Mouse (Mus musculus) adrenal gland, postnatal 14 days (tissue): ENCODE results near the gene Hdac9. TPM values are rescaled to one million over a fixed set of nuclear protein-coding genes. Genes with fewer than 3 reads are reported as not detected.

Experiments used
- DNase-seq: peaks from one replicate; pipeline ENCODE4 v3.0.0; 2021; ENCODE audit warnings: mixed read lengths
- total RNA-seq: library from RNA; stranded (reverse); gene quantifications from 2 replicates; pipeline ENCODE4 v1.2.3, GENCODE M21; 2021

The Hdac9 gene
- total RNA-seq, 1 experiment from 2014 or later = 1.6 TPM

DNA sequence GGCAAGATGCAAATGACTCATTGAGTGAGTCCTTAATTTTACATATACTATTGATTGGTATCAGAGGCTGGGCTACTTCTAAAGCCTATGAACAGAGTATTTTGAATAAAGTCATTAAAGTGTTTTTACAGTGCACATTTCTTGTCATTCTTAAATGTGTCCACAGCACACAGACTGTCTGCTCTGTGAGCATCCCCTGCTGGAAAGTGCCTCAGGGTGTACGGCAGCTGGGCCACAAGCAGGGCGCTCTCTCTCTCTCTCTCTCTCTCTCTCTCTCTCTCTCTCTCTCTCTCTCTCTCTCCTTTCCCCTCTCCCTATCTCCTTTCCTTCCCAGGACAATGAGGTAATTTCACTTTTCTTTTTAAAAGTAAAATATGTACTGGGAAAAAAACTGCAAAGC is 569.4 kb downstream of the Hdac9 start:
- no peak for DNase-seq

DNA sequence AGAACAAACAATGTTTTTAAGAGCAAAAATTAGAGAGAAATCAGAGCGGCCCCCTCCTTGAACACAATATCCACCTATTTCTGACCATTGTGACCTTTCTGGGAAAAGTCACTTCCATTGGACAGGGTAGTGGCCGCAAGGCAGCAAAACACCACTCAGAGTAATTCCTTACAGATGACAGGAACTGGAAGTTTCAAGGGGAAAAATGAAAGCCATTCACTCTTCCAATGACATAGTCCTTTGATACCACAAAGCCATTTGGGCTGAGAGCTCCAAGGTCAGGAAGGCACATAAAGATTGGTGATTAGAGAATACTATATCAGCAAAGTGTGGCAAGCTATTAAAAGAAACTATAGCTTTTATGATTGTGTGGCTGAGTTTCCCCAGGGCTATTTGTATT is 574.1 kb downstream of the Hdac9 start:
- no peak for DNase-seq

DNA sequence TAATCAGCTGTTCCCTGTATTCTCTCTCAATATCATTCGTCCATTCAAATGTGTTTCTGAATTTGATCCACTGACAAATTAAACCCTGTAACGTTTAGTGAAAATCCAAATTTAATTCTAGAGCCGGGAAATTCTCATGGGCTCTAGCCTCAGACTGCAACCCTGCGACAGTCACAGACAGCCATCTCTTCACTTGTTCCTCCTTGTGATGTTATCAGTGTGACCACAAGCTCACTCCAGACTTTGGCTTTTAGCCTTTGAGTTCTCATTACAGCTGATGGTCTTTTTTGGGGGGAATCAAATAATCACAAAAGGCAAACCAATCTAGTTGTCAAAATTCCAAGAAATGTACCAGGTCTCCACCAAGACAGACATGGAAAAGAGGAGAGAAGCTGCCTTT is 578.0 kb downstream of the Hdac9 start:
- no peak for DNase-seq

DNA sequence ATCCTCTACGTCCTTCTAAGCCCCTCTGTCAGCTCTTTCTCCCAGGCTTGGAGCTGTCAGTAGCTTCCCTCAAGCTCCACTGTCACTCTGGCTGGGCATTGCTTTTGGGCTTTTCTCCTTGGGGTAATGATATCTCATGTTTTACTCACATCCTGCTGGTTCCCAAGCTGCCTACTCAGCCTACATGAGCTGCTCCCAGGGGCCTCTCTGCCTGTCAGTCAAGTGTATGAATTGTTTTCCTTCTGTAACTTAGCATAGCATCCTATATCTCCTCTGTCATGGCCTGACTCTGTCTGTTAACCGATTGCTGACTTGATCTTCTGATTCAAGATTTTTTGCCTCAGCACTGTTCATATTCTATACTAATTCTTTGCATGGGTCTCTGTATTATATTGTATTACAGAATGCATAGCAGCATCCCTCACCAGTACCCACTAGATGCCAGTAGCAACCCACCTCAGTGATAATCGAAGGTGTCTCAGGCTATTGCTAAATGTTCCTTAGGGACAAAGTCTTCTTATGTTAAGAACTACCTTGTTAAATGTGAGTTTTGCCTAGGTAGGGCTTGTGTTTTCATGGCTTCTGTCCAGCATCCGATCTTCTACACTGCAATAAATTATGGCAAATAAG is 582.3 kb downstream of the Hdac9 start:
- DNase-seq = no peak

DNA sequence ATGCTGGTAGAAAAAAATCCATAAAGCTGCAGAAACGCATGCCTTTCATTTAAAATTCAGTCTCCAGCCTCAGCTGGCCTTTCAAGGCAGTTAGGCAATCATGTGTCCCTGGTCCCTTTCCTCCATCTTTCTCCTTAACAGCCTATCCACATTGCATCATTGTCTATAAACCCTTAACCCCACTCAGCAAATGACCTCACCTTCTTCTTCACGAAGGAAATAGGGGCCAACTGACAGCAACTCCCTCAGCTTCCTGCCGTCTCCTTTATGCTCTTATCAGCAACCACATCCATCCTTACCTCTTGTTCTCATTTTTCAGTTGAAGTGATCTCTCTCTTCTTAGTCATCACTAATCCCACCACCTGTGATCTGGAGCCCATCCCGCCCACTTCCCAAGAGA is 584.0 kb downstream of the Hdac9 start:
- no peak for DNase-seq

DNA sequence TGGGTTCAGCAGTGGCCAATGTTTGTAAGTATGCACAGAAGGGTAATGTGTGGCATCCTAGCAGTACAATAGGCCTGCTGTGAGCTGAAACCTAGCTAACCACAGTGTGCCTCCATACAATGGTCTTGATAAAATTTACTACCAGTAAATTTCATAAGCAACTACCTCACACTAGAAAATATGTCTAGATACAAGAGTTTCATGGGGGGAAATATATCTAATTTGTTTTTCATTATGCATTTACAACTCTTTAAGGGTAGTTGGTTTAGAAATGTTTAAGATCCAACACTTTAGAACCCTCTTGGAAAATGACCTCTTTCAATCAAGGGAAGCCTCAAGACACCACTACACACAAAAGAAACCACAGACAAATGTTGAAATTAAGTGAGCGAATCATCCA is 589.8 kb downstream of the Hdac9 start:
- DNase-seq = no peak

DNA sequence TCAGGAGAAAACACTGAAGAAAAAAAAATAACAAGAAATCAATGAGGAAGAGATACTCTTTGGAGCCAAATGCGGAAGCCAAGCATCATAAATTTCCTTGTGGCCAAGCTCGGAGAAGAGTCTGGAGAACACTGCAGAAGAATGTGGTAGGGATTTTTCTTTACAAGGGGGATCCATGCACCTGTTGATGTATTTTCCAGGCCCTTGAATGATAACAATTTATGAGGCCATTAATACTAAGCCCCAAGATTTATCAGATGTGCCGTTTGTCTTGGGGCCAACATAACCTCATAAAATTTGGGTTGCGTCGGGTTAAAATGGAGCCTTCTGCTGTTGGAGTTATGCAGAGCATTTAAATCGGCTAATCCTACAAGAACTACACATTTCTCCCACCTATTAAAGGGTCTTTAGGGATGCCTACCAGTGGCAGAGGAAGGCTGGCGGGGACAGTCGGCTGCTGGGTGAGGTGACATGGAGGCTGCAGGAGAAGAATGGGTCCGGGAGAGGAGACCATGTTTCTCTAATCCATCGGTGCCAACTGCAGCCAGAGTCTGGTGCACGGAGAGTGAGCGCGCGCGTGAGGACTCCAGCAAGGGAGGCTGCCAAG is 604.7 kb downstream of the Hdac9 start:
- no peak for DNase-seq

DNA sequence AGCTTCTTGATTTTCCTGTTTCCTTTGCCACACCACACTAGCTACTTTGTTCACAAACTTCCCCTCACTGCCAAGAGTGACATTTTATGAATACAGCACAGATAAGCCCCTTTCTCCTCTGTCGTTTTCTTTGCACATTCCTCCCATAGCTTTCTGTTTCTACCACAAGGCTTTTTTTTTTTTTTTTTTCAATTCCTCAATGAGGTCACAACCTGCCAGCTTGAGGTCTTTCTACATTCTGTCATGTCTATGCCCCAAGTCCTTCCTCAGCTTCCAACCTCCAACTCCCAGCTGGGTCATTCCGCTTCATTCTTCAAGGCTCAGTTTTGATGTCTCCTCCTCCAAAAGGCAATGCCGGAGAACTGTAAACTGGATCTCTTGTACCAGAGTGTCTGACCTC is 611.4 kb downstream of the Hdac9 start:
- DNase-seq = no peak

DNA sequence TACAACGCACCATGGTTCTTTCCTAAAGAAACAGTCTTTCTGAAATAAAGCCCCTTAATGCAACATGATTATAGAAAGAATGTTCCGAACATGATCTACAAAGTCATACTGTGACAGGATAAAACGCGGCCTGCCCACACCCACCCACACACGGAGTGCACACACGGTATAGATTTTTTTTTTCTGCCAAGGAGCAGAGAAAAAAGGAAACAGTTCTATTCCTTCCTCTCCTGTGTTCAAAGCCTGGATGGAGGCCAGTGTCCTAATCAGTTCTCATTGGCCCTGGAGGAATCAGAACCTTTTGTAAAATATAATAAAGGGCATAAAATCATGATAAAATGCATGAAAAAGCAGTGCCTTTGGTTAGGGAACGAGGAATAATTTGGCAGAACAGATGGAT is 624.5 kb downstream of the Hdac9 start:
- no peak for DNase-seq

DNA sequence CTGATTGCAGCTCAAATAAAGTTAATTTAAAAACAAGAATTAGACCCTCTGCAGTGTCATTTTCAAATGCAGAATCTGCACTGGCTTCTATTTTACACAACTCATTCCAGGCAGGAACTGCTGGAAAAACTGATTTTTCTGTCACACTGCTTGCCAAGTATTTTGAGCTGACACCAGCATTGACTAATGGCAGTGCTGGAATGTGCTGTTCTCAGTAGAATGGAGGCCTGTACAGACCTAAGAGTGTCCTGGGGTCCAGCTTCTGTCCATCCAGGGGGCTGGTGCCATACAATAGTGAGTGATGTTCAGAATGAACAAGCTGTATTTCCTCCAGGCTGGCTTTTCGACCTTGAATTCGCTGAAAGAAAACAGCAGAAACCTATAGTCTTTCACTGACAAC is 629.7 kb downstream of the Hdac9 start:
- DNase-seq = no peak

DNA sequence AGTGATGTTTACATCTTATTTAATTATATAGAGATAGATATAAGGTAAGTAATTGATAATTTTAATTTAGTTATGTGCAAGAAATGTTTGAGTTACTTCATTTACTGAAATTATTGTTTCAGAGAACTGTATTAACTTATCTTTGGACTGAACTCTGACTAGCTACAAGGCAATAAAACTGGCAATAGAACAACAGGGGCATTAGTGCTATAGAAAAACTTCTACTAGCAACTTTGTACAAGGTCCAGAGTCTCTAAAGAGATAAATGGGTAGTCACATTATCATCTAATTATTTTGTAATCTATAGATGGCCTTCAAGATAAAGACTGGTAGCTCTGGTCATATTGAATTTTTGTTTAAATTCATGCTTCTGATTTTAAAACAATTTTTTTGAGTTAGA is 632.0 kb downstream of the Hdac9 start:
- no peak for DNase-seq

DNA sequence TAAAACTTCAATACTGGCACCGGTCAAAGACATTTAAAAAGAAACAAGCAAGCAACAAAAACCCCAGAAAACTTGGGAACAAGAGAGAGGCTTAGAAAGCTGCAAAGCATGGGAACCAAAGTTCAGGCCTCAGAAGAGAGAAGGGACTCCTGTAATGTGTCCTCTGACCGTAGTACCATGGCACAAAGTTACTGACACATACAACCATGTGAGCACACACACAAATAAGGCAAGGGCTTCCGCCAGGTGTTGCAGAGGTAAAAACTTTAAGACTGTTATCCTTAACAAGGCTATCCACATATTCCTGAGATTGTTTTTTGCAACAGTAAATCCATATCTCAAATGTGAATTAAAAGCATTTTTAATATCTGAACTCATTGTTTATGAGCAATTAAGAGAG is 632.5 kb downstream of the Hdac9 start:
- no peak for DNase-seq

DNA sequence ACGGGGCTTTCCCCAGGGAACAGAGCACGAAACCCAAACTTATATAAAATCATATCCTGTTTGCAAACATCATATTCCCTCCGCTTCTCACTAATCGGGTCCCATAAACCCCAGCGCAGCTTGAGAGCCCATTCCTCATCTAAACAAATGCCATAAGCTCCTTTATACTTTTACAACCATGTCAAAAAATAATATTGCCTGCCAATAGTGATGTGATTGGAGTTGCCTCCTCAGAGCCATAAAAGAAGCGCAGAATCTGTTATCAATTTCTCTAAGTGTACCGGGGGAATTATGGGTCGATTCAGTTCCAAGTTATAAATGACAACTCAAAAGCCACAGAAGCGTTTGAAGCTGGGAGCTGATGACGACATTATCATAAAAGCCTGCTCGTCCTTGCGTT is 638.1 kb downstream of the Hdac9 start:
- no peak for DNase-seq

DNA sequence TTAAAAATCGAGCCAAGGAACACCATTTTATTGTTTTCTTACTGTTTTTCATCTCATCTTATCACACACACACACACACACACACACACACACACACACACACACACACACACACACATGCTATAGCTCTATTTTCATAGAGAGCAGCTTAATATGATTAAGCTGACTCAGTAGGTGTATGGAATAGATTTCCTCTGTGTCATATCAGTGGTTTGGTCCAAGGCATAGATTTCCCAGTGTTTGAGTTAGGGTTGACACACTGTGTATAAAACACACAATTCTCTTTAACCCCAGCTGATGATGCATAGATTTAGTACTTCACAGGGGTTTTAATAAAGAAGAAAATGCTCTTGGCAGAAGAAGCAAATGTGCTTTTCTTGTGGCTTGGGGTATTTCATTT is 643.1 kb downstream of the Hdac9 start:
- DNase-seq = no peak

DNA sequence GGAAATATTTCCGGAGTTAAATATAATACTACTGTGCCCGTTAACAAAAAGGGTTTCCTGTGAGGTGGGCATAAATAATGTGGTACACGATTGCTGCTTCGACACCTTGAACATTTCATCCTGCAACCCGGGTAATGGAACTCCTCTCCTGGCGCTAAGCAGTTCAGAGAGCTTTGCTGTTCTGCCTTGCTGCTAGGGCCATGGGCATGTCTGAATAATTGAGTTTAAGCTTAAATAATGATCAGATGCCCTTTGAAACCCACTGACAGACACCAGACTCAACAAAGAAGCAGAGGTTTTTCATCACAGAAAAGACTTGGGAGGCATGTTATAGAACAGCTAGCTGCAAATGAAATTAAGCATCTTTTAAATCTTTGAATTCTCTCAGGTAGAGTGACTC is 646.8 kb downstream of the Hdac9 start:
- DNase-seq = no peak

DNA sequence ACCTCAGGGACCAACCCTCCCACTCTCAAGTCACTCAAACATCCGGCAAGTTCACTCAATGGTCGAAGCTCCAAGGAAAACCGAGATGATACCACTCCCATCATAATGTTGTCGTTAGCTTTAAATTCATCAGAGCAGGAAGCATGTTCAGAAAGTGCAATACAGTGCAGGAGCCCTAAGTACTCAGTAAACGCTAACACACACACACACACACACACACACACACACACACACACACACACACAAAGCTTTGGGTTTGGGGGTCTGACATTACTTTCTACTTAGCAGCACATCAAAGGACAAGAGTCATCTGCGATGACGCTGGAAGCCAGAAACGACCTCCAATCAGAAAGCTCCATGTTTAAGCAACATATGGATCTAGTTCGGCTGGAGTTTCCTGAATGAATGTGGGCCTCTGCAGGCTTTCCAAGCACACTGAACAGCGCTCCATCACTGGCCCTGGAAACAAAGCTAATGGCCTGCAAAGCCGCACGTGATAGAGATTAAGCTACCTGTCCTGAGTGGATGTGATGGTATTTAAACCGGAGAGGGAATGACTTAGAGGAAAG is 647.3 kb downstream of the Hdac9 start:
- DNase-seq = no peak

DNA sequence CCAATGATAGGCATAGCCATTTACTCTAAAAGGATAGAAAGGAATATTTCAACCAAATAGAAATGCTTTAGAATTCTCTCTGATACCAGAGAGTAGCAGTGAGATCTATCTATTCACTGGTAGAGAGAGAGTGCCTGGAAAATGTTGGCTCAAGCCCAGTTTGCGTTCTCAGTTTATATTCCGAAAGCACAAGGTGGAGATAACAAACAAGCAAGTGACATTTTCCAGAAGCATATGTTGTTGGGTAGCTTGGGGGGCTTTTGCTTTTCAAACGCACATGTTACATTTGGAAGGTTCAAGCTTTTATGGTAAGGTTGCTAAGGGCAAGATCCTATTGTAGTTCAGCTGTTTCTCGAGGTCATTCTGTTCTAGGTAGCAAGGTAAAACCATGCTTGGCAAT is 657.2 kb downstream of the Hdac9 start:
- no peak for DNase-seq

DNA sequence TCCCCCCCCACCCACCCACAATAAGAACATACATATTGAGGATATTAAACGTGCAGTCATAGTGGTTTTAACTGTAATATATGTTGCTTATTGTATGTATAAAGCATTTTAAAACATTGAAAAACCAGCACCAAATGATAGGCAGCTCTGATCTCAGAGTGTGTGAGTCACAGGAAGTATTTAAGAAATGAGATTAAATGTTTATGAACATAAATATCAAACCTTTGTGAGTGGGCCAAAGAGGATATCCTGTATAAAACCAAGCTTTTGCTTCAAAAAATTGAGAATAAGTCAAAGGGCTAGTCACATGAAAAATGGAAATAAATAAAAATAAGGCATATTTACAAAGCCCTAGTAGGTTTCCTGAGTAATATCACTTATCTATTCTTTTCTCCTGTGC is 667.7 kb downstream of the Hdac9 start:
- DNase-seq = no peak

DNA sequence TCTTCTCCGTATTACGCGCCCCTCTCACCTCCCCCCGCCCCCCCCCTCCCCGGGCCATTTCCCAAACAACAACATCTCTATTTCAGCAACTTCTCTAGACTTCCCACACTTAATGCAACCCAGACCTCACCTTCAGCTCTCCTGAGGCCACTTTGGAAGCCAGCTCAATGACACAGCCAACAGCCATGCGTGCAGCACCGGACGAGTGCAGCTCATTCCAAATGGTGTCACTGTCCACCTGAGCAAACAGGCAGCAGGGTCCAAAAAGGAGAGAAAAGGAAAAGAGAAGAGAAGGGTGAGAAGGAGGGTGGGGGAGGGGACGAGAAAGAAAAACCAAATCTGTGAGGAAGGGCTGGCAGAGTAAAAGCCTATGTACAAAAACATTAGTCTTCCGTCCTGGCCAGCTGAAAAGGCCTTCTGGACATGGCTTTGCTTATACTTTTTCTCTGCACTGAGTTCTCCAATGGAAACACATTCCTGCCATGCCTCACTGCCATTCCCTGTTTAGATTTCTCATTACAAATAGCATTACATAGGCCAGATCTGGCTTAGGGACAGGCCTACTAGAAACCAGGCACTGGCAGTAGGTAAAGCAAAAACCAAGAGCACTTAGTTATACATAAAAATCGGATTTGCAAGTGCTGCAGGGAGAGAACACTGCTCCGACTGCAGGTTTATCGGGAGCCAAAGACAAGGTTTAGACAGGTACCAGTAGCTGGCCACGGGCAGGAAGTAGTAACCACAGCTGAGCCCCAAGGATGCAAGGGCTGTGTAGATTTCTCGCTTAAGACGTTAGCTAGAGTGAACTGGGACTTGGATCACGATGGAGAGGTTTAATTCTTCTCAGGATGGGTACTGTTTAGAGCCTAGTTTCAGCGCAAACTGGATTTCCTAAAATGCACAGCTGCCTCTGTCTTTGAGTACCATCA is 668.4 kb downstream of the Hdac9 start:
- DNase-seq = no peak

DNA sequence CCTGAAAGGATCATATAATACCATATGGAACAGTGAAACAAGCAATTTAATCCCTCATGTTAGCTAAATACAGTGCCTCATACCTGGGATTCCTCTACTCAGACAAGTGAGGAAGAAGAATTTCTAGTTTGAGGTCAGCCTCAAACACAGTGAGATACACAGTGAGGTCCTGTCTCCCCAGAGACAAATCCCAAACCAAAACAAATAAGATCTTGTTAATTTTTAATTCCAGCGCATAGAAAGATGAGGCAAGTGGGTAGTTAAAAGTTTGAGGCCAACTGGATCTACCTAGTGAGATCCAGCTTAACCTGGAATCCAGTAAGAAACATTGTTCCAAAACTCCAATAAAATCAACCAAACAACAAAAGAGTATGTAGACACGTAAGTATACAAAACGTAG is 678.1 kb downstream of the Hdac9 start:
- no peak for DNase-seq

DNA sequence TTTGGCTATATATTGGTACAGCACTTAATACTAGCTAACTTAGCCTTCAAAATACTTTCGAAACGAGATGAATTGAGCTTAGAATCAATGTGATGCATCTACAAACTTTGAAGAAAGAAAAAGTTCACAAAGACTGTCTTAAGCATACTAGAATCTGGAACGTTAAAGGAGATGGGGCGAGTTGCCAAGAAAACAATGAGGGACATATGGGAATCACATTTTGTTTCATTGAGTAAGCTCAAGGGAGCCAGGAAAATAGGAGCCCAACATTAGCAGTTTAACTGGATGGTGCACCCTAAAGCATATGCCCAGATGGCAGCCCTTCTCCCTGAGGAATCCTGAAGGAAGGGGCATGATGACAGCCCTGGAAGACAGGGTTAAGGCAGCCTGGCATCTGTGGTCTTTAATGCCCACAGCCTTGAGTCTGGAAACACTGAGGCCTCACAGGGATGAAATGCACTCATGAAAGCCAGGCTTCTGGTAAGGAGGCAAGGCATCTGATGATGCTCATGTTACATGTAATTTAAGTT is 685.2 kb downstream of the Hdac9 start:
- DNase-seq = no peak

DNA sequence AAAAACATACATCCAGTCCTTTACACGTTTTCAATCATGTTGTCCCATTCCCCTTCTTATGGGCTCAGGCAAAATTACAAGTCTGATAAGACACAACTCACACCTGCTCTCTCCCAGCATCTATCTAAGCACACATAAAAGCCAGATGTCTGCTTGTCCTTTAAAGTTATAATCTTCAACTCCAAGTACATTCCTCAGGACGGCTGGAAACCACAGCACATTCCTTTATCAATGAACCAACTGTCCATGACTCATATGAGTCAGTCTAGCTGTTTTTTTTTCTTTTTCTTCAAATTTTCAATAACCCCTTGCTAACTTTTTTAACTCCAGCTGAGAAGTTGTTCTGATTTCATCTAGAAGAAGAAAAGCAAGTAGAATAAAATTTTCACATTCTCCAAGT is 692.4 kb downstream of the Hdac9 start:
- no peak for DNase-seq

DNA sequence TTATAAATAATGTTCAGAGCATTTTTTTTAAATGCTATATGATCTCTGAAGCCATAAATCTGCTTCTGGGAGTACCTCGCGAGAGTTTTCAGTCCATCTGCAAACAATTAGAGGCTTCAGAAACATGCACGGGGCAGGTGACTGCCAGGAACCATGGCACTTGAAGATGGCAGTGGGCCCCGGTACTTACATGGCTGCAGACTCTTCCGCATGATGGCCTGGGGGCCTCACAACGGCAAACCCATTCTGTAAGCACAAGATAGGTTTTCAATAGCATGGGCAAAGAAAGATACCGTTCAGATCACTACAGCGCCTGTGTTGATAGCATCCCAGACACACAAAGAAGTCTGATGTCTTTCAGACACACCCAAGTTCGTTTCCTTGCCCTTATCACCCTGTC is 695.9 kb downstream of the Hdac9 start:
- no peak for DNase-seq
